Mouse (Mus musculus): ENCODE measurements around the gene Mob3b.

The Mob3b gene

GRCm38 (mm10) chr4:35005068-35005769 is 152.1 kb downstream of the Mob3b start:
- no peak for DNase-seq (ENCODE audit: low read depth in 2 of 2, low spot score in 2 of 2)

- no peak for DNase-seq (ENCODE audit: low read depth in 2 of 2, low spot score in 2 of 2)
Observed at GRCm38 (mm10) chr4:35004473-35004872, 152.8 kb downstream of the Mob3b start.

- no peak for DNase-seq (ENCODE audit: low read depth in 2 of 2, low spot score in 2 of 2)
Observed at GRCm38 (mm10) chr4:35003550-35004326, 153.5 kb downstream of the Mob3b start.

GRCm38 (mm10) chr4:34996616-34997015 is 160.7 kb downstream of the Mob3b start:
- DNase-seq (ENCODE audit: low read depth in 2 of 2, low spot score in 2 of 2): no peak

- no peak for DNase-seq (ENCODE audit: low read depth in 2 of 2, low spot score in 2 of 2)
Observed at GRCm38 (mm10) chr4:34993639-34993975, 163.7 kb downstream of the Mob3b start.

- DNase-seq (ENCODE audit: low read depth in 2 of 2, low spot score in 2 of 2): no peak
Observed at GRCm38 (mm10) chr4:34992866-34993638, 164.2 kb downstream of the Mob3b start.

GRCm38 (mm10) chr4:34991891-34992865 is 165.1 kb downstream of the Mob3b start:
- no peak for DNase-seq (ENCODE audit: low read depth in 2 of 2, low spot score in 2 of 2)

GRCm38 (mm10) chr4:34991116-34991515 is 166.2 kb downstream of the Mob3b start:
- no peak for DNase-seq (ENCODE audit: low read depth in 2 of 2, low spot score in 2 of 2)

- no peak for DNase-seq (ENCODE audit: low read depth in 2 of 2, low spot score in 2 of 2)
Observed at GRCm38 (mm10) chr4:34990659-34991058, 166.6 kb downstream of the Mob3b start.

GRCm38 (mm10) chr4:34987568-34987967 is 169.7 kb downstream of the Mob3b start:
- no peak for DNase-seq (ENCODE audit: low read depth in 2 of 2, low spot score in 2 of 2)

GRCm38 (mm10) chr4:34987109-34987508 is 170.2 kb downstream of the Mob3b start:
- DNase-seq (ENCODE audit: low read depth in 2 of 2, low spot score in 2 of 2): no peak

GRCm38 (mm10) chr4:34986647-34987046 is 170.6 kb downstream of the Mob3b start:
- DNase-seq (ENCODE audit: low read depth in 2 of 2, low spot score in 2 of 2): no peak

GRCm38 (mm10) chr4:34984377-34984776 is 172.9 kb downstream of the Mob3b start:
- DNase-seq (ENCODE audit: low read depth in 2 of 2, low spot score in 2 of 2): no peak

- DNase-seq (ENCODE audit: low read depth in 2 of 2, low spot score in 2 of 2): no peak
Observed at GRCm38 (mm10) chr4:34983511-34983910, 173.8 kb downstream of the Mob3b start.

GRCm38 (mm10) chr4:34981301-34982172 is 175.7 kb downstream of the Mob3b start:
- DNase-seq (ENCODE audit: low read depth in 2 of 2, low spot score in 2 of 2): no peak

- DNase-seq (ENCODE audit: low read depth in 2 of 2, low spot score in 2 of 2): no peak
Observed at GRCm38 (mm10) chr4:34980461-34981039, 176.7 kb downstream of the Mob3b start.

GRCm38 (mm10) chr4:34976916-34977702 is 180.2 kb downstream of the Mob3b start:
- DNase-seq (ENCODE audit: low read depth in 2 of 2, low spot score in 2 of 2): no peak

- DNase-seq (ENCODE audit: low read depth in 2 of 2, low spot score in 2 of 2): no peak
Observed at GRCm38 (mm10) chr4:34976331-34976778, 180.9 kb downstream of the Mob3b start.
